Mouse (Mus musculus) midbrain, postnatal 0 days (tissue): Measurements from ENCODE around the gene Hdac4. TPM values are rescaled to one million over a fixed set of nuclear protein-coding genes. Genes with fewer than 3 reads are reported as not detected.

Source experiments
- ATAC-seq: fragments of 200-750 bp; cut with Nextera tagmentation; 2 replicates; pipeline ENCODE4 v1.8.0; 2017; ENCODE audit warnings: moderate number of reproducible peaks, mild to moderate bottlenecking, moderate TSS enrichment, moderate library complexity; ENCODE audit not compliant: low FRiP score
- DNase-seq: peaks from one replicate; pipeline ENCODE4 v3.0.0-alpha.2; 2015; ENCODE audit warnings: low spot score
- H3K27ac ChIP-seq: fragments of 300-500 bp; sonication (generic); 2 replicates; pipeline ENCODE4 v1.5.1; 2014; ENCODE audit warnings: low read depth, mild to moderate bottlenecking, low read length, mixed read lengths
- H3K27me3 ChIP-seq: fragments of 300-500 bp; sonication (generic); 2 replicates; pipeline ENCODE4 v1.6.1; 2014; ENCODE audit warnings: low read length, control low read depth, mixed read lengths; ENCODE audit not compliant: insufficient read depth
- H3K36me3 ChIP-seq: fragments of 300-500 bp; sonication (generic); 2 replicates; pipeline ENCODE4 v1.6.1; 2014; ENCODE audit warnings: low read length, control low read depth, mixed read lengths; ENCODE audit not compliant: insufficient read depth
- H3K4me1 ChIP-seq: fragments of 300-500 bp; sonication (generic); 2 replicates; pipeline ENCODE4 v1.6.1; 2014; ENCODE audit warnings: mild to moderate bottlenecking, control low read depth, antibody characterized with exemption, low read length, mixed read lengths; ENCODE audit not compliant: insufficient read depth
- H3K4me2 ChIP-seq: fragments of 300-500 bp; sonication (generic); 2 replicates; pipeline ENCODE4 v1.6.1; 2014; ENCODE audit warnings: low read depth, mild to moderate bottlenecking, low read length, mixed read lengths; ENCODE audit not compliant: poor library complexity, severe bottlenecking
- H3K4me3 ChIP-seq: fragments of 300-500 bp; sonication (generic); 2 replicates; pipeline ENCODE4 v1.5.1; 2014; ENCODE audit warnings: low read depth, mild to moderate bottlenecking, low read length, moderate library complexity
- H3K9ac ChIP-seq: fragments of 300-500 bp; sonication (generic); replicated peaks from 2 replicates; pipeline ENCODE4 v1.6.1; 2014; ENCODE audit warnings: mild to moderate bottlenecking, low read length, moderate library complexity, mixed read lengths; ENCODE audit not compliant: poor library complexity, severe bottlenecking
- H3K9me3 ChIP-seq: fragments of 300-500 bp; sonication (generic); 2 replicates; pipeline ENCODE4 v1.6.1; 2016; ENCODE audit warnings: low read length, control low read depth
- CTCF ChIP-seq: IDR thresholded peaks from 2 replicates; pipeline ENCODE4 v1.5.1; 2016; ENCODE audit warnings: antibody characterized with exemption, mild to moderate bottlenecking
- WGBS: fragments of 180-500 bp; shearing (Covaris S2); extraction: QIAGEN DNeasy Blood & Tissue Kit; methylation state at CpG from one replicate; pipeline ENCODE4 v1.1.7; 2014; 5-methylcytosine and 5-hydroxymethylcytosine counted together
- polyA plus RNA-seq: library from polyadenylated mRNA; unstranded; fragments of >200 nt; fragmentation: Nextera tagmentation; extraction: Ambion mirVana; gene quantifications from 2 replicates; pipeline ENCODE4 v1.2.1, GENCODE M21; 2015
- total RNA-seq: library from RNA; depleted of rRNA; stranded (reverse); fragments of >200 nt; gene quantifications from 2 replicates; pipeline ENCODE4 v1.2.3, GENCODE M21; 2014

The Hdac4 gene
- total and polyA plus RNA-seq, 2 experiments from 2014 or later: 18.1 to 51.8 TPM

DNA sequence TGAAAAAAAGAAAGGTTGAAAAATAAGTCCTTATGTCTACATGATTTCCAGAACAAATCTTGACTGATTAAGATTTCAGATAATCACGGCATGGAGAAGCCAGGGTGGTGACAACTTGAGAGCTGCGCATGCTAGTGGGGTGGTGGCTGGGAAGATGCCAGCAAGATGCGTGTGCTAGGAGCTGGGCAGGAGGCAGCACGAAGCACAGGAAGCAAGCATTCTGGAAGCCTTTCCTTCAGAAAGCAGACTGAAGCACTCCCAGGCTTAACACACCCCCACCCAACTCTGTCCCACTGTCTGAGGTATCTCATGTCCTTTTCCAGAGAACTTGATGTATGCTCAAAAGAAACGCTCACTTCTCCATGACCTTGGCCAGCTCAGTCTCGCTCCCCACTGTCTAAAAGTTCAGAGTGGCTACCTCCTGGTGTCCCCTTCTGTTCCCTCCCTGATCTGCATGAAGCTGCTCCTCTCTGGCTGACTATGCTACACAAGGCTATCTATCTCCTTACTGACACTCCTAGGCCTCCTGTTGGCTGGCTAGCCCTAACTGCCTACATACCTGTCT is 52.1 kb downstream of the Hdac4 start:
- ATAC-seq (no peak), DNase-seq (no peak)
- H3K9me3 ChIP-seq: no peaks in the 10 kb centered on the region
- no peak overlapping the region for H3K27ac ChIP-seq
- H3K4me2 ChIP-seq: no peak overlapping the region
- no peak for TF ChIP-seq CTCF
- no peak overlapping the region for H3K9ac ChIP-seq
- no peaks in the 10 kb centered on the region for H3K4me1 ChIP-seq
- no peak overlapping the region for H3K4me3 ChIP-seq
- WGBS: 77% methylated on average over 6 of the region's 6 CpGs
- no peaks in the 10 kb centered on the region for H3K27me3 ChIP-seq
- no peaks in the 10 kb centered on the region; the same call in 1 of the 2 replicates for H3K36me3 ChIP-seq

DNA sequence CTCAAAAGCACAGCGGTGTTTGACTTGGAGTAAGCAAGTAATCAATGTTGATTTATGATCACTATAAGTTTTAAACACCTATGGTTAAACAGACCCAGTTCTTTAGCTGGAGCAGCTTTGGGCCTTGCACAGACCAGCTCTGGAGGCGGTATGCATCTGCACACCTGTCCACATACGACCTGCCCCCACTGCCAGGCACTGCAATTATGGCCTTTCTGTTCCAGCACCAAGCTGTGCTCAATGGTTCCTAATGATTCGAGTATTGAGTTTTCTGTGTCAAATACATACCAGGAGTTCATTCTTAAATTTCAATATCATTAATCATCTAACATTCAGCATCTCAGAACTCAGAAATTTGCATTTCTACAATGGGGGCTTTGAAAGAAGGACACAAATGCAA is 52.7 kb downstream of the Hdac4 start:
- no peaks in the 10 kb centered on the region; the same call in 1 of the 2 replicates for H3K36me3 ChIP-seq
- H3K27me3 ChIP-seq: no peaks in the 10 kb centered on the region
- H3K9ac ChIP-seq: no peak overlapping the region
- ATAC-seq (no peak), DNase-seq (no peak)
- WGBS: 88% methylated on average over 4 of the region's 4 CpGs
- H3K9me3 ChIP-seq: no peaks in the 10 kb centered on the region
- no peak overlapping the region for H3K4me3 ChIP-seq
- no peaks in the 10 kb centered on the region for H3K4me1 ChIP-seq
- no peak overlapping the region for H3K4me2 ChIP-seq
- no peak for TF ChIP-seq CTCF
- H3K27ac ChIP-seq: no peak overlapping the region

- H3K27ac ChIP-seq: no peak overlapping the region
- no peak for TF ChIP-seq CTCF
- no peak overlapping the region for H3K4me2 ChIP-seq
- DNase-seq: no peak
- no peaks in the 10 kb centered on the region for H3K9me3 ChIP-seq
- no peaks in the 10 kb centered on the region for H3K36me3 ChIP-seq
- no peaks in the 10 kb centered on the region for H3K27me3 ChIP-seq
- no peak for ATAC-seq
- no peak overlapping the region for H3K9ac ChIP-seq
- H3K4me1 ChIP-seq: peaks cover 6% of the 10 kb centered on the region; the same call in 1 of the 2 replicates
- WGBS: 96% methylated on average over 4 of the region's 4 CpGs
- no peak overlapping the region for H3K4me3 ChIP-seq
These were observed 56.5 kb downstream of the Hdac4 start for GRCm38 (mm10) chr1:92139001-92139400.

- no peaks in the 10 kb centered on the region for H3K27me3 ChIP-seq
- no peaks in the 10 kb centered on the region for H3K36me3 ChIP-seq
- H3K4me1 ChIP-seq: peaks cover 6% of the 10 kb centered on the region; the same call in 1 of the 2 replicates
- DNase-seq (peak; percentile 64), ATAC-seq (no peak)
- H3K27ac ChIP-seq: no peak overlapping the region
- WGBS: 72% methylated on average over 2 of the region's 2 CpGs
- no peak overlapping the region for H3K4me2 ChIP-seq
- no peaks in the 10 kb centered on the region for H3K9me3 ChIP-seq
- no peak overlapping the region for H3K9ac ChIP-seq
- H3K4me3 ChIP-seq: no peak overlapping the region
- TF ChIP-seq CTCF: no peak
These were observed 58.2 kb downstream of the Hdac4 start for GRCm38 (mm10) chr1:92137136-92137848.

GRCm38 (mm10) chr1:92136362-92136761 is 59.1 kb downstream of the Hdac4 start:
- Histone ChIP-seq H3K27me3 (no peaks in the 10 kb centered on the region), H3K27ac (no peak overlapping the region)
- DNase-seq: no peak

DNA sequence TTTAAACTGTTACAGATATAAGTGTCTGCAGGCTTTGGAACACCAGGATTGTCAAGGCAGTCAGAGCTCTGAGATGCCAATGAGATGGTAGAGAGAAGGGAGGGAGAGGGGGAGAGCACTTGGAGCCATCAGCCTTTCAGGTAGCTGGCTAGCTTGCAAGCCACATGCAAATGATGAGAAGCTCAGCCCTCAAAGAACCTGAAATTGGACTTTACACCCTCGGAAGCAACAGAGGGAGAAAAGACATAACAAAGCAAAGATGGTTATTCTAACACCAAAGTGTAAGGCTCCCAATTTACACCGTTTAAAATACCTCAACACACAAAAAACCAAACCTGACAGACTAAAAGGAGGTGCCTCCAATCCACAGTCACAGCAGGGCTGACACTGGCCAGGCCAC is 63.3 kb downstream of the Hdac4 start:
- no peak overlapping the region for H3K4me3 ChIP-seq
- ATAC-seq: no peak

More at GRCm38 (mm10) chr1:92136362-92136761, 59.1 kb downstream of the Hdac4 start:
- no peak overlapping the region for H3K4me3 ChIP-seq
- peaks cover 6% of the 10 kb centered on the region; the same call in 1 of the 2 replicates for H3K4me1 ChIP-seq
- ATAC-seq: no peak
- no peak for TF ChIP-seq CTCF
- H3K36me3 ChIP-seq: no peaks in the 10 kb centered on the region
- WGBS: 93% methylated on average over 3 of the region's 3 CpGs
- no peak overlapping the region for H3K4me2 ChIP-seq
- no peaks in the 10 kb centered on the region for H3K9me3 ChIP-seq
- H3K9ac ChIP-seq: no peak overlapping the region

More for the DNA sequence above, 63.3 kb downstream of the Hdac4 start:
- H3K27me3 ChIP-seq: no peaks in the 10 kb centered on the region
- WGBS: 72% methylated on average over 2 of the region's 2 CpGs
- H3K27ac ChIP-seq: no peak overlapping the region
- no peaks in the 10 kb centered on the region for H3K9me3 ChIP-seq
- H3K36me3 ChIP-seq: no peaks in the 10 kb centered on the region
- H3K4me1 ChIP-seq: peaks cover 9% of the 10 kb centered on the region; the same call in 1 of the 2 replicates
- TF ChIP-seq CTCF: no peak
- H3K4me2 ChIP-seq: no peak overlapping the region
- no peak overlapping the region for H3K9ac ChIP-seq
- DNase-seq: no peak
